Mouse (Mus musculus) heart, postnatal 0 days (tissue): ENCODE results near the gene Rps8. TPM values are rescaled to one million over a fixed set of nuclear protein-coding genes. Genes with fewer than 3 reads are reported as not detected.
"Not testable (repeated sequence)": the region's sequence is repeated elsewhere in the genome, so short reads cannot be mapped to it uniquely, and the experiment has no call there.

Source experiments
- ATAC-seq: fragments of 200-750 bp; cut with Nextera tagmentation; 2 replicates; pipeline ENCODE4 v1.8.0; 2017; ENCODE audit warnings: low read depth, moderate number of reproducible peaks, moderate library complexity; ENCODE audit not compliant: insufficient read depth
- DNase-seq: peaks from one replicate; pipeline ENCODE4 v3.0.0-alpha.2; 2016; ENCODE audit warnings: low spot score
- H3K27ac ChIP-seq: fragments of 300-500 bp; sonication (generic); 2 replicates; pipeline ENCODE4 v1.5.1; 2014; ENCODE audit warnings: low read depth, mild to moderate bottlenecking
- H3K27me3 ChIP-seq: fragments of 300-500 bp; sonication (generic); 2 replicates; pipeline ENCODE4 v1.6.1; 2014; ENCODE audit warnings: low read length, mixed read lengths; ENCODE audit not compliant: control insufficient read depth, insufficient read depth
- H3K36me3 ChIP-seq: fragments of 300-500 bp; sonication (generic); replicated peaks from 2 replicates; pipeline ENCODE4 v1.6.1; 2014; ENCODE audit warnings: low read length, mixed read lengths; ENCODE audit not compliant: control insufficient read depth, insufficient read depth
- H3K4me1 ChIP-seq: fragments of 300-500 bp; sonication (generic); 2 replicates; pipeline ENCODE4 v1.6.1; 2014; ENCODE audit warnings: antibody characterized with exemption; ENCODE audit not compliant: control insufficient read depth, insufficient read depth
- H3K4me2 ChIP-seq: fragments of 300-500 bp; sonication (generic); 2 replicates; pipeline ENCODE4 v1.6.1; 2014; ENCODE audit warnings: low read depth, mild to moderate bottlenecking, low read length, moderate library complexity
- H3K4me3 ChIP-seq: fragments of 300-500 bp; sonication (generic); 2 replicates; pipeline ENCODE4 v1.5.1; 2014; ENCODE audit warnings: low read depth, low read length
- H3K9ac ChIP-seq: fragments of 300-500 bp; sonication (generic); replicated peaks from 2 replicates; pipeline ENCODE4 v1.6.1; 2014; ENCODE audit warnings: low read depth, low read length, mixed read lengths
- H3K9me3 ChIP-seq: fragments of 300-500 bp; sonication (generic); replicated peaks from 2 replicates; pipeline ENCODE4 v1.6.1; 2016; ENCODE audit warnings: low read length; ENCODE audit not compliant: control insufficient read depth
- CTCF ChIP-seq: IDR thresholded peaks from 2 replicates; pipeline ENCODE4 v1.5.1; 2016; ENCODE audit warnings: antibody characterized with exemption, control low read depth, low read depth
- EP300 ChIP-seq: IDR thresholded peaks from 2 replicates; pipeline ENCODE4 v1.6.1; 2016; ENCODE audit warnings: antibody characterized with exemption, low read depth
- WGBS: fragments of 180-500 bp; shearing (Covaris S2); extraction: QIAGEN DNeasy Blood & Tissue Kit; methylation state at CpG from one replicate; pipeline ENCODE4 v1.1.7; 2014; 5-methylcytosine and 5-hydroxymethylcytosine counted together
- polyA plus RNA-seq: library from polyadenylated mRNA; unstranded; fragments of >200 nt; fragmentation: Nextera tagmentation; extraction: Ambion mirVana; gene quantifications from 2 replicates; pipeline ENCODE4 v1.2.1, GENCODE M21; 2015
- total RNA-seq: library from RNA; depleted of rRNA; stranded (reverse); fragments of >200 nt; gene quantifications from 2 replicates; pipeline ENCODE4 v1.2.3, GENCODE M21; 2014; ENCODE audit warnings: low replicate concordance

Gene Rps8
- total and polyA plus RNA-seq, 2 experiments from 2014 or later = 456 to 752 TPM

DNA sequence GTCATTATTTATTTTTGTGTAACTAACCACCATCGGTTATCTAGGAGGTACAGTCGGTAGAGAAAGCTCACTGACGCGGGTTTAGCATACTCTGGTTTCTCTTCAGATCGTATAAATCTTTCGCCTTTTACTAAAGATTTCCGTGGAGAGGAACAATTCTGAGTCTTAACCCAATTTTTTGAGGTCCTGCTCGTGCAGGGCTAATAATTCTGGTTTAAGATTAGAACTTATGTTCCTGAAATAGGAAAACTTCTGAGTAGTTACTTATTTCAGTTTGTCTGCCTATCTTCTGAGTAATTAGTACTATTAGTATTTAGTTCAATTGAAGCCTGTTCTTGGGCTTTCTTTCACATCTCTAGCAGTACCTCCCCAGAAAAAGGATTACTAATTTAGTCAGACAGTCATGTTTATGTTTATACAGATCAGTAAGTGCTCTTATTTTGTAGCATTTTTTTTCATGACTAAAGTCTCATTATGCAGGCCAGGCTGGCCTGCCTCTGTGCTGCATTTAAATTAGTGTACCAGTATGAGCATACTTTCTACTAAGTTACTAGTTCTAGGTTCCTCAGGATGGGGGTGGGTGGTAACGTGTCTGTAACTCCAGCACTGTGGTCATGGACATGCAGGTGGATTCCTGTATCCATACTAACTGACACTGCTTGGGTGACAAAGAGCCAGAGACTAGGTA, 34.0 kb upstream of the Rps8 start:
- Histone ChIP-seq H3K4me2 (peak overlapping the region; percentile 60), H3K27me3 (no peaks in the 10 kb centered on the region), H3K4me1 (0 out of 2 replicates have a peak, but pooled peaks cover 3% of the 10 kb centered on the region), H3K4me3 (peak overlapping the region; percentile 53), H3K27ac (peak overlapping the region; percentile 86), H3K9ac (peak overlapping the region; percentile 71), H3K9me3 (no peaks in the 10 kb centered on the region), H3K36me3 (no peaks in the 10 kb centered on the region)
- DNase-seq (peak; percentile 87), ATAC-seq (peak; percentile 77)
- WGBS = under 1% methylated on average over 9 of the region's 9 CpGs
- TF ChIP-seq EP300 (peak; percentile 48; the same call in 1 of the 2 replicates), CTCF (no peak)

DNA sequence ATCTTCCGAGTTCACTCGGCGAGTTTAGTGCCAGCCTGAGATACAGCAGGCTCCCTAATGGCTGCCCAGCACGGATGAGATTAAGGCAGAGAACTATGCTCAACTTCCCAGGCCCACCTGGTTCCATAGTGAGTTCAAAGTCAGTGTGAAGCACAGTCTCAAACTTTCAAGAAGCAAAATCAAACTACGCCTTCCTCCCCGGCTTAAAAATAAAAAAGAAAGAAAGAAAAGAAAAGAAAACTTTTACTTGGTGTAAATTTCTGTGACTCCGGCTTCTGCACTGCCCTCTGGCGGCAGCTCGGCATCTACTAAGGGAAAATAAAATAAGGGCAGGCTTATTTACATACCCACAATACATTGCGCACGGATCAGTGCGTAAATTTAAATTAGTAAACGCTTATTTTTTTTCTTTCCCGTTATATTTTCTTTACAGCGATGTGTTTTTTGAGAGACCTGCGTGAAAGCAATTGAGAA, 33.4 kb upstream of the Rps8 start:
- H3K4me1 ChIP-seq = 0 out of 2 replicates have a peak, but pooled peaks cover 3% of the 10 kb centered on the region
- DNase-seq (peak; percentile 89), ATAC-seq (peak; percentile 69)
- peak overlapping the region; percentile 60 for H3K4me2 ChIP-seq
- peak overlapping the region; percentile 71 for H3K9ac ChIP-seq
- peak overlapping the region; percentile 86 for H3K27ac ChIP-seq
- no peaks in the 10 kb centered on the region for H3K27me3 ChIP-seq
- under 1% methylated on average over 16 of the region's 16 CpGs for WGBS
- TF ChIP-seq CTCF = peak; percentile 74
- TF ChIP-seq EP300 = no peak
- H3K4me3 ChIP-seq = peak overlapping the region; percentile 53
- H3K36me3 ChIP-seq = no peaks in the 10 kb centered on the region
- H3K9me3 ChIP-seq = no peaks in the 10 kb centered on the region

DNA sequence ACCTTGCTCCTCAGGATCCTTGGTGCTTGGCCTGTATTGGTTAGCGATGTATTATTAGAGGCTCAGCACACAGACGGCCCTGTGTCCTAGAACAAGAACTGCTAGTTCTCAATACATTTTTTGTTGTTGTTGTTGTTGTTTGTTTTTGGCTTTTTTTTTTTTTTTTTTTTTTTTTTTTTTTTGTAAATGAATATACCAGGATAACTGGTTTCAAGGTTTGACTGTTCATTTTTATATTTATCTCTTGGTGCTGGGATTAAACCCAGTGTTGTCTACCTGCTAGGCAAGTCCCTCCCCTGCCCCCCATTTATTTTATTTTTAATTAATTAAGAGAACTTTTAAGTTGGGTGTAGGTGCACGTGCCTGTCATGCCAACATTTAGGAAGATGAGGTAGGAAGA, 32.9 kb upstream of the Rps8 start:
- TF ChIP-seq EP300 = no peak
- no peak for TF ChIP-seq CTCF
- WGBS = 47% methylated on average over 3 of the region's 3 CpGs
- Histone ChIP-seq H3K9me3 (no peaks in the 10 kb centered on the region), H3K4me1 (0 out of 2 replicates have a peak, but pooled peaks cover 3% of the 10 kb centered on the region), H3K4me2 (peak overlapping the region; percentile 60), H3K27me3 (no peaks in the 10 kb centered on the region), H3K36me3 (no peaks in the 10 kb centered on the region), H3K27ac (peak overlapping the region; percentile 86), H3K4me3 (peak overlapping the region; percentile 53), H3K9ac (peak overlapping the region; percentile 71)
- DNase-seq (no peak), ATAC-seq (no peak)

DNA sequence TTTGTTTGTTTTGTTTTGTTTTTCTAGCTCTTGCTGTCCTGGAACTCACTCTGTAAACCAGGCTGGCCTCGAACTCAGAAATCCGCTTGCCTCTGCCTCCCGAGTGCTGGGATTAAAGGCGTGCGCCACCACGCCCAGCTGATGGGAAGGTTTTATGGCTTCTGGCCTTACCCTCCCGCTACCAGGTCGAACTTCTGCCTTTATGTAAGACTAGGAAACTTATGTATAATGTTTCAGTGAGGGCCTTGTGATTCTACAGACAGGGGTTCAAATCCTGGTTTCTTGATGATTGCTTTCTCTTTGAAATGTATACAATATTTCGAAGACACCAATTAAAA, 26.7 kb upstream of the Rps8 start:
- H3K9me3 ChIP-seq, DNase-seq, H3K4me1 ChIP-seq, H3K27me3 ChIP-seq, H3K36me3 ChIP-seq: not testable (repeated sequence)
- peak; percentile 10; the same call in 1 of the 2 replicates for TF ChIP-seq EP300
- Histone ChIP-seq H3K4me3 (peak overlapping the region; percentile 84), H3K4me2 (peak overlapping the region; percentile 98), H3K27ac (peak overlapping the region; percentile 66; the same call in 1 of the 2 replicates), H3K9ac (peak overlapping the region; percentile 62)
- 14% methylated on average over 9 of the region's 9 CpGs for WGBS
- peak; percentile 31 for ATAC-seq

DNA sequence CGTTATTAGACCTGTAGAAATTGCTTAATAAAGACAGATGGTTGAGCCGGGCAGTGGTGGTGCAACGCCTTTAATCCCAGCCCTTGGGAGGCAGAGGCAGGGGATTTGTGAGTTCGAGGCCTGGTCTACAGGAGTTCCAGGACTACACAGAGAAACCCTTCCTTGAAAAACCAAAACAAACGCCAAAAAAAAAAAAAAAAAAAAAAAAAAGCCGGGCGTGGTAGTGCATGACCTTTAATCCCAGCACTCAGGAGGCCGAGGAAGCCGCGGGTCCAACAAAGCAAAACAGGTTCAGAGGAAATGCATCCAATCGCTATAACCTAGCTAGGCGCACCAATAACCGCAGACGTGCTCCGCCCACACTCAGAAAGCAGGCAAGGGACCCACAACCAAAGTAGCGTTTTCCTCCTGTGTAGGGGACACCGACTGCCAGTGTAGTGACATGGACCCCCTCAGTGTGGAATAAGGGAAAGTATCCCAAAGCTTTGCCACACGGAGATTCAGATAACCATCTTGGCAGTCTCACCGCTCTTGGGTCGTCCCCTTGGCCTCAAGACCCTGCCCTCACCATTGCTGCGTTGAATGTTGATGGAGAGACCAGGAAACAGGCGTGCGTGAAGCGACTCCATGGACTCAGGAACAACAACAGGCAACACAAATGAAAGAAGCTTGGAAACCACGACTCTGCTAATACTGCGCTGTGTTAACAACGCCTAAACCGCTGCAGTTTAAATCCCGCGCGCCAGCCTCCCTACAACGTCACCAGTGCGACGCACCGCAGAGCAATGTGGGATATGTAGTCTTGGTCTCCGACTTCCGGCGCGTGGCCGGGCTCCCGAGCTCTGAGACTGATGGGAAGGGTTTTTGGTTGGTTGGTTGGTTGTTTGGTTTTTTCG, 26.1 kb upstream of the Rps8 start, which contains the start of gene Kif2c:
Gene Kif2c, minus strand, starts transcription at position 777 of the 896 bp plus-strand sequence.
- Histone ChIP-seq H3K4me1 (peaks cover 7% of the 10 kb centered on the region), H3K4me2 (peak within 1 kb of the TSS; percentile 98), H3K27me3 (no peaks in the 10 kb centered on the region), H3K27ac (peak within 1 kb of the TSS; percentile 66), H3K9me3 (no peaks in the 10 kb centered on the region), H3K36me3 (peaks cover 13% of the 10 kb centered on the region), H3K4me3 (peak within 1 kb of the TSS; percentile 84), H3K9ac (peak within 1 kb of the TSS; percentile 65)
- ATAC-seq = peak; percentile 99
- DNase-seq = peak; percentile 90
- WGBS = under 1% methylated on average over 42 of the region's 42 CpGs
- TF ChIP-seq CTCF (no peak), EP300 (peak; percentile 16; the same call in 1 of the 2 replicates)
